Mouse (Mus musculus) liver, embryonic 14.5 days (tissue): ENCODE results near the gene Clta.

Source experiments
- CTCF ChIP-seq: IDR thresholded peaks from 2 replicates; pipeline ENCODE4 v1.5.1; 2016; ENCODE audit warnings: antibody characterized with exemption, low read depth, control low read depth
- EP300 ChIP-seq: IDR thresholded peaks from 2 replicates; pipeline ENCODE4 v1.6.1; 2016; ENCODE audit warnings: antibody characterized with exemption, low read depth

- TF ChIP-seq CTCF (no peak), EP300 (no peak)
These were observed 9.3 kb downstream of the Clta start for GRCm38 (mm10) chr4:44013391-44014070.
